Mouse (Mus musculus) CH12.LX (cell line): ENCODE data around the gene Mamdc4. TPM values are rescaled to one million over a fixed set of nuclear protein-coding genes. Genes with fewer than 3 reads are reported as not detected.

ENCODE experiments used
- DNase-seq: peaks from one replicate; pipeline ENCODE4 v3.0.0-alpha.2; 2013; ENCODE audit errors: extremely low read depth
- H3K27ac ChIP-seq: 2 replicates; pipeline ENCODE4 v1.5.1; 2012; ENCODE audit warnings: low read depth, mild to moderate bottlenecking, control low read depth, moderate library complexity; ENCODE audit not compliant: insufficient read depth
- H3K27me3 ChIP-seq: replicated peaks from 2 replicates; pipeline ENCODE3; 2012; ENCODE audit warnings: inconsistent platforms
- H3K36me3 ChIP-seq, 2 experiments: replicated peaks in 1 of 2; 2 replicates each; pipeline versions ENCODE3 to v1.6.1; 2012; ENCODE audit warnings: inconsistent platforms in 1 of 2, low read length in 1 of 2, mild to moderate bottlenecking in 1 of 2, mixed read lengths in 1 of 2, moderate library complexity in 1 of 2; ENCODE audit not compliant: control insufficient read depth in 1 of 2, insufficient read depth in 1 of 2
- H3K4me1 ChIP-seq, 2 experiments: 2 replicates each; pipeline ENCODE4 v1.6.1; 2012; ENCODE audit warnings: inconsistent platforms in 1 of 2, moderate library complexity in 1 of 2; ENCODE audit not compliant: insufficient read depth in 2 of 2, control insufficient read depth in 1 of 2
- H3K4me2 ChIP-seq: 2 replicates; pipeline ENCODE4 v1.6.1; 2012; ENCODE audit warnings: low read depth, mild to moderate bottlenecking, control low read depth; ENCODE audit not compliant: poor library complexity, insufficient read depth, severe bottlenecking
- H3K4me3 ChIP-seq, 3 experiments: fragments of 150-350 bp in 1 of 3; sonication (generic) in 1 of 3; replicated peaks in 1 of 3; 2 replicates each; pipeline versions ENCODE3 to v1.5.1; 2011 to 2012; ENCODE audit warnings: low read depth in 2 of 3, low read length in 2 of 3, mild to moderate bottlenecking in 2 of 3, moderate library complexity in 2 of 3, control low read depth in 1 of 3, improper control_type of control experiment in 1 of 3, inconsistent platforms in 1 of 3, mixed read lengths in 1 of 3; ENCODE audit not compliant: poor library complexity in 1 of 3
- H3K79me2 ChIP-seq: replicated peaks from 2 replicates; pipeline ENCODE4 v1.6.1; 2012; ENCODE audit warnings: mild to moderate bottlenecking, moderate library complexity; ENCODE audit not compliant: control insufficient read depth, poor library complexity, insufficient read depth, severe bottlenecking; ENCODE audit errors: extremely low read depth
- H3K9ac ChIP-seq: 2 replicates; pipeline ENCODE4 v1.6.1; 2012; ENCODE audit warnings: low read depth, mild to moderate bottlenecking, control low read depth, moderate library complexity; ENCODE audit not compliant: insufficient read depth
- H3K9me3 ChIP-seq: replicated peaks from 2 replicates; pipeline ENCODE3; 2012; ENCODE audit warnings: low read length, inconsistent platforms, mixed read lengths
- BHLHE40 ChIP-seq: IDR thresholded peaks from 2 replicates; pipeline ENCODE4 v1.6.1; 2011; ENCODE audit warnings: mild to moderate bottlenecking, low read depth, low read length, improper control_type of control experiment
- CHD2 ChIP-seq: IDR thresholded peaks from 2 replicates; pipeline ENCODE4 v1.6.1; 2011; ENCODE audit warnings: low read length, improper control_type of control experiment
- CTCF ChIP-seq, 2 experiments: IDR thresholded peaks in 1 of 2; conservative IDR thresholded peaks in 1 of 2; 2 replicates each; pipeline ENCODE4 v1.5.1; 2011 to 2012; ENCODE audit warnings: low read depth in 2 of 2, low read length in 2 of 2, improper control_type of control experiment in 1 of 2, inconsistent platforms in 1 of 2, mild to moderate bottlenecking in 1 of 2, moderate library complexity in 1 of 2
- E2F4 ChIP-seq: IDR thresholded peaks from 2 replicates; pipeline ENCODE4 v1.6.1; 2011; ENCODE audit warnings: low read depth, low read length, improper control_type of control experiment; ENCODE audit not compliant: insufficient replicate concordance
- HCFC1 ChIP-seq: IDR thresholded peaks from 2 replicates; pipeline ENCODE4 v1.6.1; 2012; ENCODE audit warnings: low read depth, mild to moderate bottlenecking, inconsistent platforms, low read length, improper control_type of control experiment
- IRF4 ChIP-seq: IDR thresholded peaks from 2 replicates; pipeline ENCODE4 v1.6.1; 2014; ENCODE audit warnings: low read depth, mild to moderate bottlenecking, inconsistent platforms, low read length, improper control_type of control experiment
- KAT2A ChIP-seq: IDR thresholded peaks from 2 replicates; pipeline ENCODE4 v1.6.1; 2012; ENCODE audit warnings: low read length, improper control_type of control experiment, inconsistent platforms; ENCODE audit not compliant: insufficient replicate concordance
- MAX ChIP-seq: IDR thresholded peaks from 2 replicates; pipeline ENCODE4 v1.6.1; 2011; ENCODE audit warnings: low read length, improper control_type of control experiment
- MXI1 ChIP-seq: IDR thresholded peaks from 2 replicates; pipeline ENCODE4 v1.6.1; 2011; ENCODE audit warnings: mild to moderate bottlenecking, low read depth, low read length, improper control_type of control experiment
- MYC ChIP-seq: IDR thresholded peaks from 2 replicates; pipeline ENCODE4 v1.6.1; 2011; ENCODE audit warnings: low read depth, mild to moderate bottlenecking, improper control_type of control experiment, low read length
- NELFE ChIP-seq: IDR thresholded peaks from 2 replicates; pipeline ENCODE4 v1.6.1; 2011; ENCODE audit warnings: low read depth, low read length, improper control_type of control experiment
- NRF1 ChIP-seq: IDR thresholded peaks from 2 replicates; pipeline ENCODE4 v1.6.1; 2014; ENCODE audit warnings: low read depth, mild to moderate bottlenecking, inconsistent platforms, low read length, improper control_type of control experiment, moderate library complexity
- PAX5 ChIP-seq: IDR thresholded peaks from 2 replicates; pipeline ENCODE4 v1.6.1; 2012; ENCODE audit warnings: low read length, inconsistent platforms, mixed read lengths
- POLR2AphosphoS2 ChIP-seq: IDR thresholded peaks from 2 replicates; pipeline ENCODE4 v1.6.1; 2011; ENCODE audit warnings: low read depth, low read length, improper control_type of control experiment
- SIN3A ChIP-seq: IDR thresholded peaks from 2 replicates; pipeline ENCODE4 v1.6.1; 2012; ENCODE audit warnings: low read length, improper control_type of control experiment, inconsistent platforms
- TCF12 ChIP-seq: IDR thresholded peaks from 2 replicates; pipeline ENCODE4 v1.6.1; 2014; ENCODE audit warnings: low read depth, mild to moderate bottlenecking, inconsistent platforms, low read length, improper control_type of control experiment
- USF1 ChIP-seq: IDR thresholded peaks from 2 replicates; pipeline ENCODE4 v1.6.1; 2014; ENCODE audit warnings: low read depth, mild to moderate bottlenecking, inconsistent platforms, low read length, improper control_type of control experiment
- ZKSCAN1 ChIP-seq: IDR thresholded peaks from 2 replicates; pipeline ENCODE4 v1.6.1; 2012; ENCODE audit warnings: low read depth, inconsistent platforms, low read length, improper control_type of control experiment, borderline replicate concordance
- ZMIZ1 ChIP-seq: IDR thresholded peaks from 2 replicates; pipeline ENCODE4 v1.6.1; 2012; ENCODE audit warnings: low read depth, mild to moderate bottlenecking, inconsistent platforms, low read length, improper control_type of control experiment
- dilution Hi-C: fragments of 300-500 bp; cut with MboI; formaldehyde crosslinking; loops from 2 replicates; pipeline ENCODE4 v1.14.3; 2020; ENCODE audit warnings: low sequenced_read_pairs; ENCODE audit not compliant: extremely low pct_unique_long_range_greater_than_20kb, extremely low pct_ligation_motif_present
- in situ Hi-C: fragments of 300-500 bp; cut with MboI; formaldehyde crosslinking; loops from 3 replicates; pipeline ENCODE4 v1.14.3; 2019; ENCODE audit warnings: low sequenced_read_pairs, low pct_ligation_motif_present, low pct_unique_long_range_greater_than_20kb, mixed read lengths
- polyA plus RNA-seq: library from polyadenylated mRNA; unstranded; fragments of >175 nt; gene quantifications from 2 replicates; pipeline ENCODE4 v1.2.1, GENCODE M21; 2012; ENCODE audit warnings: low read depth; ENCODE audit not compliant: insufficient read length
- total RNA-seq, 2 experiments: library from RNA; depleted of rRNA; stranded (reverse); fragments of 300-350 nt in 1 of 2; fragments of >200 nt in 1 of 2; gene quantifications; 2 replicates each; pipeline ENCODE4 v1.2.3; 2012 to 2014

Gene Mamdc4
- total and polyA plus RNA-seq, 3 experiments = 4.4 to 34.9 (median 11.5) TPM

GRCm38 (mm10) chr2:25577951-25578795, 3.5 kb upstream of the Mamdc4 start:
- dilution Hi-C loops (no loop called here), in situ Hi-C loops (no loop called here)
- H3K9me3 ChIP-seq = peaks cover 39% of the 10 kb centered on the region
- peak overlapping the region in 1 of 3 experiments; percentile 19 for H3K4me3 ChIP-seq
- TF ChIP-seq POLR2AphosphoS2 (no peak), MAX (no peak), NRF1 (no peak), E2F4 (no peak)
- H3K27ac ChIP-seq = no peak overlapping the region
- peaks cover 19 to 54% of the 10 kb centered on the region in 2 experiments for H3K36me3 ChIP-seq
- no peak overlapping the region for H3K4me2 ChIP-seq
- DNase-seq = no peak
- no peaks in the 10 kb centered on the region for H3K27me3 ChIP-seq
- no peak overlapping the region for H3K9ac ChIP-seq
- peaks cover 9 to 42% of the 10 kb centered on the region in 2 experiments; a peak in 3 of 4 replicates for H3K4me1 ChIP-seq
- H3K79me2 ChIP-seq = no peaks in the 10 kb centered on the region

GRCm38 (mm10) chr2:25576965-25577891, 2.6 kb upstream of the Mamdc4 start:
- Histone ChIP-seq H3K36me3 (peaks cover 14 to 54% of the 10 kb centered on the region in 2 experiments), H3K4me1 (peaks cover 9 to 43% of the 10 kb centered on the region in 2 experiments; a peak in 3 of 4 replicates), H3K4me3 (peak overlapping the region in 1 of 3 experiments; percentile 19), H3K4me2 (no peak overlapping the region), H3K79me2 (no peaks in the 10 kb centered on the region), H3K9me3 (peaks cover 39% of the 10 kb centered on the region), H3K27ac (no peak overlapping the region), H3K9ac (no peak overlapping the region), H3K27me3 (no peaks in the 10 kb centered on the region)
- TF ChIP-seq NELFE = no peak
- no peak for TF ChIP-seq USF1
- TF ChIP-seq MXI1 = no peak
- no peak for TF ChIP-seq CHD2
- TF ChIP-seq TCF12 = no peak
- TF ChIP-seq ZKSCAN1 = no peak
- no peak for TF ChIP-seq BHLHE40
- no peak for TF ChIP-seq HCFC1
- TF ChIP-seq KAT2A = no peak
- TF ChIP-seq ZMIZ1 = no peak
- TF ChIP-seq PAX5 = no peak
- no peak for TF ChIP-seq IRF4
- no peak for TF ChIP-seq CTCF (conservative IDR thresholded peaks at IDR 0.05 in 1 of 2, IDR thresholded peaks at IDR 0.05 in 1 of 2; ENCODE audit: low read depth in 2 of 2, low read length in 2 of 2)
- no peak for TF ChIP-seq SIN3A
- TF ChIP-seq MYC = no peak
- in situ Hi-C loops = no loop called here
- DNase-seq = no peak
- dilution Hi-C loops = no loop called here
